In genomic region chr7:4088679-4089078, GRCm38 (mm10) we compare ENCODE assay signal across 16 mouse cellular contexts. TPM values are rescaled to one million over a fixed set of nuclear protein-coding genes. Genes with fewer than 3 reads are reported as not detected.
"Had no signal": no experiment of that assay in that cellular context is flagged by ENCODE, and none has a peak within 500 bp of the region (broad histone marks: within the 10 kb centered on the region; RNA-seq: fewer than 3 reads in every experiment).

No protein-coding gene starts in this region.

- H3K4me2 ChIP-seq: limb, embryonic 15.5 days; lung, embryonic 14.5 days; neural tube, embryonic 15.5 days; stomach, embryonic 15.5 days had no signal

- H3K36me3 ChIP-seq: limb, embryonic 15.5 days; midbrain, embryonic 10.5 days; neural tube, embryonic 15.5 days; stomach, embryonic 15.5 days had no signal

- ATAC-seq: inflammation-experienced regulatory T-cells, adult 6 months; intestine, postnatal 0 days had no signal

- H3K27me3 ChIP-seq: limb, embryonic 15.5 days; neural tube, embryonic 15.5 days; stomach, embryonic 15.5 days had no signal

- H3K9me3 ChIP-seq: limb, embryonic 15.5 days; midbrain, embryonic 10.5 days; neural tube, embryonic 15.5 days; stomach, embryonic 15.5 days had no signal

- H3K4me1 ChIP-seq: limb, embryonic 15.5 days; midbrain, embryonic 10.5 days; stomach, embryonic 15.5 days had no signal

- H3K4me3 ChIP-seq: limb, embryonic 15.5 days; midbrain, embryonic 10.5 days; myocyte; neural tube, embryonic 15.5 days; stomach, embryonic 15.5 days had no signal

- DNase-seq: kidney, adult 8-10 months; kidney, postnatal 25 days; lung, embryonic 14.5 days; lung, postnatal 10 days; midbrain, embryonic 14.5 days; retina, postnatal 1 day; right cerebral cortex, postnatal 4 days; thymus, adult 2 months; thymus, postnatal 25 days had no signal

- H3K9ac ChIP-seq: limb, embryonic 15.5 days; lung, embryonic 14.5 days; neural tube, embryonic 15.5 days; stomach, embryonic 15.5 days had no signal

- H3K27ac ChIP-seq: limb, embryonic 15.5 days; midbrain, embryonic 10.5 days; neural tube, embryonic 15.5 days; stomach, embryonic 15.5 days had no signal

RNA-seq across cellular contexts. Expression of gene Lair1, which starts 25.7 kb away (rescaled TPM):
- polyA plus RNA-seq: myocyte had no signal
